Mouse (Mus musculus) lung, embryonic 15.5 days (tissue): ENCODE results near the gene Tyw1. TPM values are rescaled to one million over a fixed set of nuclear protein-coding genes. Genes with fewer than 3 reads are reported as not detected.
A peak's percentile ranks its signal among the peaks of the same experiment; 100 is the strongest.

Experiments
- ATAC-seq: fragments of 200-750 bp; cut with Nextera tagmentation; 2 replicates; pipeline ENCODE4 v1.8.0; 2017; ENCODE audit warnings: moderate number of reproducible peaks, borderline replicate concordance; ENCODE audit not compliant: low FRiP score, low TSS enrichment; ENCODE audit errors: extremely low read depth
- H3K27ac ChIP-seq: fragments of 300-500 bp; sonication (generic); 2 replicates; pipeline ENCODE4 v1.5.1; 2015; ENCODE audit warnings: moderate library complexity, mild to moderate bottlenecking, inconsistent platforms
- H3K27me3 ChIP-seq: fragments of 300-500 bp; sonication (generic); 2 replicates; pipeline ENCODE4 v1.6.1; 2015; ENCODE audit warnings: inconsistent platforms
- H3K36me3 ChIP-seq: fragments of 300-500 bp; sonication (generic); 2 replicates; pipeline ENCODE4 v1.6.1; 2015; ENCODE audit warnings: inconsistent platforms
- H3K4me1 ChIP-seq: fragments of 300-500 bp; sonication (generic); 2 replicates; pipeline ENCODE4 v1.6.1; 2015; ENCODE audit warnings: inconsistent platforms
- H3K4me2 ChIP-seq: fragments of 300-500 bp; sonication (generic); 2 replicates; pipeline ENCODE4 v1.6.1; 2015; ENCODE audit warnings: inconsistent platforms, mild to moderate bottlenecking, moderate library complexity
- H3K4me3 ChIP-seq: fragments of 300-500 bp; sonication (generic); 2 replicates; pipeline ENCODE4 v1.5.1; 2015; ENCODE audit warnings: mild to moderate bottlenecking, inconsistent platforms
- H3K9ac ChIP-seq: fragments of 300-500 bp; sonication (generic); 2 replicates; pipeline ENCODE4 v1.6.1; 2015; ENCODE audit warnings: inconsistent platforms
- H3K9me3 ChIP-seq: fragments of 300-500 bp; sonication (generic); 2 replicates; pipeline ENCODE4 v1.6.1; 2016; ENCODE audit warnings: inconsistent platforms
- WGBS: fragments of 180-500 bp; shearing (Covaris S2); methylation state at CpG from one replicate; pipeline ENCODE4 v1.1.7; 2015; 5-methylcytosine and 5-hydroxymethylcytosine counted together
- polyA plus RNA-seq: library from polyadenylated mRNA; unstranded; fragments of >200 nt; fragmentation: Nextera tagmentation; extraction: Ambion mirVana; gene quantifications from 2 replicates; pipeline ENCODE4 v1.2.1, GENCODE M21; 2015

Gene Tyw1
- polyA plus RNA-seq, result 24.7 and 25.9 TPM in 2 replicates

GRCm38 (mm10) chr5:130255017-130255720 lies at the start of gene Tyw1, which contains the start of gene Sbds:
Gene Tyw1, plus strand, starts transcription at chr5:130255619.
Gene Sbds, minus strand, starts transcription at chr5:130255530.
- H3K4me1 ChIP-seq, result peaks cover 22% of the 10 kb centered on the region
- no peaks in the 10 kb centered on the region for H3K9me3 ChIP-seq
- H3K9ac ChIP-seq, result peak within 1 kb of the TSS; percentile 70
- peaks cover 30% of the 10 kb centered on the region for H3K36me3 ChIP-seq
- H3K27ac ChIP-seq, result peak within 1 kb of the TSS; percentile 84
- H3K4me3 ChIP-seq, result peak within 1 kb of the TSS; percentile 74
- peak within 1 kb of the TSS; percentile 93 for H3K4me2 ChIP-seq
- no peaks in the 10 kb centered on the region for H3K27me3 ChIP-seq
- ATAC-seq, result peak; percentile 87
- under 1% methylated on average over 52 of the region's 52 CpGs for WGBS

- H3K36me3 ChIP-seq, result peaks cover 65% of the 10 kb centered on the region
- H3K4me1 ChIP-seq, result peaks cover 3% of the 10 kb centered on the region; the same call in 1 of the 2 replicates
- no peaks in the 10 kb centered on the region for H3K27me3 ChIP-seq
- H3K4me2 ChIP-seq, result no peak overlapping the region
- H3K4me3 ChIP-seq, result no peak overlapping the region
- H3K9me3 ChIP-seq, result no peaks in the 10 kb centered on the region
- ATAC-seq, result 0 out of 2 replicates have a peak, but pooled peaks have one; percentile 52
- WGBS, result 56% methylated on average over 4 of the region's 4 CpGs
- H3K9ac ChIP-seq, result no peak overlapping the region
- peak overlapping the region; percentile 41; the same call in 1 of the 2 replicates for H3K27ac ChIP-seq
Measured at GRCm38 (mm10) chr5:130207299-130207698, 48.1 kb upstream of the Tyw1 start.

DNA sequence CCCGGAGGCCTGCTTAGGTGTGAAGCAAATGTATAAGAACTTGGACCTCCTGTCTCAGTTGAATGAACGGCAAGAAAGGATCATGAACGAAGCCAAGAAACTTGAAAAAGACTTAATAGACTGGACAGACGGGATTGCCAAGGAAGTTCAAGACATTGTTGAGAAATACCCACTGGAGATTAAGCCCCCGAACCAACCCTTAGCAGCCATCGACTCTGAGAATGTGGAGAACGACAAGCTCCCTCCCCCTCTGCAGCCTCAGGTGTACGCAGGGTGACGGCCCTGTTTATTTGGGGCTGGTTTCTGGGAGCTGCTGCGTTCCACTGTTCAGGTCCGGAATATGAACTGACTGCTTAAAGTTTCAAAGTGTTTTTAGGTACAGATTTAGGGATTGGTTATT lies 42.5 kb upstream of the Tyw1 start:
- H3K27me3 ChIP-seq, result no peaks in the 10 kb centered on the region
- no peaks in the 10 kb centered on the region for H3K9me3 ChIP-seq
- ATAC-seq, result no peak
- no peak overlapping the region for H3K27ac ChIP-seq
- peaks cover 52% of the 10 kb centered on the region for H3K36me3 ChIP-seq
- WGBS, result 84% methylated on average over 11 of the region's 11 CpGs
- no peak overlapping the region for H3K4me2 ChIP-seq
- no peaks in the 10 kb centered on the region for H3K4me1 ChIP-seq
- no peak overlapping the region for H3K4me3 ChIP-seq
- H3K9ac ChIP-seq, result no peak overlapping the region

GRCm38 (mm10) chr5:130216781-130217180 lies 38.6 kb upstream of the Tyw1 start, which contains the start of gene Tmem248:
Gene Tmem248, plus strand, starts transcription at chr5:130217081.
- ATAC-seq, result no peak
- no peak within 1 kb of the TSS for H3K27ac ChIP-seq
- 76% methylated on average over 7 of the region's 7 CpGs for WGBS
- no peak within 1 kb of the TSS for H3K4me3 ChIP-seq
- no peaks in the 10 kb centered on the region for H3K9me3 ChIP-seq
- H3K36me3 ChIP-seq, result peaks cover 19% of the 10 kb centered on the region
- H3K4me1 ChIP-seq, result peaks cover 6% of the 10 kb centered on the region; the same call in 1 of the 2 replicates
- H3K9ac ChIP-seq, result no peak within 1 kb of the TSS
- H3K4me2 ChIP-seq, result no peak within 1 kb of the TSS
- no peaks in the 10 kb centered on the region for H3K27me3 ChIP-seq

DNA sequence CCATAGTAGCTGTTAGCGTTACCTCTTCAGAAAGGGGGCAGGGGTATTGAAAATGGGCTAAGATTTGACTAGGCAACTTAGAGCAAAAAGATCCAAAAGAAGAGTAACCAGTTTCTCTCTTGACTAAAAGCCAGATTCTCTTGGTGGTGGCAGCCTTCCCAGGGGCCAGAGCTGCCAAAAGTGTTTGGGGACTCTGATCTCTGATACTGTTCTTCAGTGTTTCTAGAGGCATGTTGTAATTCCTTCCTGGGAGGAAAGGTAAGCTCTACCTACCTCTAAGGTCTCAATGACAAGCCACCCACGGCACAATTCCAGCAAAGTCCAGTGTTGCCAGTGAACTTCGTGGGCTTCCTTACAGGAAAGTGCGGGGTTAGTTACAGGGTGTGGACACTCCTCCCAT lies 38.0 kb upstream of the Tyw1 start:
- Histone ChIP-seq H3K4me2 (no peak overlapping the region), H3K27ac (no peak overlapping the region), H3K4me1 (peaks cover 6% of the 10 kb centered on the region; the same call in 1 of the 2 replicates), H3K9ac (no peak overlapping the region), H3K27me3 (no peaks in the 10 kb centered on the region), H3K36me3 (peaks cover 13% of the 10 kb centered on the region), H3K9me3 (no peaks in the 10 kb centered on the region), H3K4me3 (no peak overlapping the region)
- ATAC-seq, result no peak
- WGBS, result 90% methylated on average over 4 of the region's 4 CpGs

- peaks cover 5% of the 10 kb centered on the region; the same call in 1 of the 2 replicates for H3K36me3 ChIP-seq
- H3K9me3 ChIP-seq, result no peaks in the 10 kb centered on the region
- H3K9ac ChIP-seq, result no peak overlapping the region
- no peak overlapping the region for H3K4me3 ChIP-seq
- H3K4me1 ChIP-seq, result peaks cover 11% of the 10 kb centered on the region
- no peak overlapping the region for H3K4me2 ChIP-seq
- no peak for ATAC-seq
- WGBS, result 84% methylated on average over 5 of the region's 5 CpGs
- H3K27me3 ChIP-seq, result no peaks in the 10 kb centered on the region
- no peak overlapping the region for H3K27ac ChIP-seq
Measured at GRCm38 (mm10) chr5:130218336-130218735, 37.1 kb upstream of the Tyw1 start.

DNA sequence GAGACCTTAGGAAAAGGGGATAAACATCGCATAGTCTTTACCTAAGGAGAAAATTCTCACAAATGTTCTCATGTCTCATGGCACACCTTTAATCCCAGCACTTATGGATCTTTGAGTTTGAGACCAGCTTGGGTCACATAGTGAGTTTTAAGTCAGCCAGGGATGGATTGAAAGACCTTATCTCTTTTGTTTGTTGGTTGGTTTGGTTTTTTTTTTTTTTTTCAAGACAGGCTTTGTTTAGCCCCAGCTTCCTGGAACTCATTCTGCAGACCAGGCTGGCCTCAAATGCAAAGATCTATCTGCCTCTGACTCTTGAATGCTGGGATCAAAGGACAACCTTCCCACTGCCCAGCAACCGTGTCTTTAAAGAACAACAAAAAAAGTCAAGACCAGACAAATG lies 34.1 kb upstream of the Tyw1 start:
- peaks cover 20% of the 10 kb centered on the region for H3K4me1 ChIP-seq
- peaks cover 3% of the 10 kb centered on the region; the same call in 1 of the 2 replicates for H3K36me3 ChIP-seq
- peak overlapping the region; percentile 72 for H3K4me2 ChIP-seq
- 42% methylated on average over 2 of the region's 2 CpGs for WGBS
- peak overlapping the region; percentile 87 for H3K4me3 ChIP-seq
- no peaks in the 10 kb centered on the region for H3K9me3 ChIP-seq
- no peaks in the 10 kb centered on the region for H3K27me3 ChIP-seq
- H3K27ac ChIP-seq, result 0 out of 2 replicates have a peak overlapping the region, but pooled peaks have one; percentile 57
- ATAC-seq, result no peak
- peak overlapping the region; percentile 83; the same call in 1 of the 2 replicates for H3K9ac ChIP-seq

- peak overlapping the region; percentile 57; the same call in 1 of the 2 replicates for H3K27ac ChIP-seq
- peak overlapping the region; percentile 87 for H3K4me3 ChIP-seq
- no peaks in the 10 kb centered on the region for H3K27me3 ChIP-seq
- peak overlapping the region; percentile 83 for H3K9ac ChIP-seq
- WGBS, result under 1% methylated on average over 10 of the region's 10 CpGs
- peak overlapping the region; percentile 72 for H3K4me2 ChIP-seq
- H3K4me1 ChIP-seq, result peaks cover 24% of the 10 kb centered on the region
- H3K9me3 ChIP-seq, result no peaks in the 10 kb centered on the region
- H3K36me3 ChIP-seq, result peaks cover 3% of the 10 kb centered on the region; the same call in 1 of the 2 replicates
- peak; percentile 40 for ATAC-seq
Measured at GRCm38 (mm10) chr5:130221760-130222145, 33.7 kb upstream of the Tyw1 start.

GRCm38 (mm10) chr5:130222146-130223004 lies 33.0 kb upstream of the Tyw1 start:
- Histone ChIP-seq H3K9ac (peak overlapping the region; percentile 83), H3K9me3 (no peaks in the 10 kb centered on the region), H3K36me3 (peaks cover 3% of the 10 kb centered on the region; the same call in 1 of the 2 replicates), H3K27me3 (no peaks in the 10 kb centered on the region), H3K4me3 (peak overlapping the region; percentile 87), H3K4me2 (peak overlapping the region; percentile 72), H3K4me1 (peaks cover 28% of the 10 kb centered on the region), H3K27ac (peak overlapping the region; percentile 80)
- peak; percentile 89 for ATAC-seq
- under 1% methylated on average over 86 of the region's 88 CpGs for WGBS

DNA sequence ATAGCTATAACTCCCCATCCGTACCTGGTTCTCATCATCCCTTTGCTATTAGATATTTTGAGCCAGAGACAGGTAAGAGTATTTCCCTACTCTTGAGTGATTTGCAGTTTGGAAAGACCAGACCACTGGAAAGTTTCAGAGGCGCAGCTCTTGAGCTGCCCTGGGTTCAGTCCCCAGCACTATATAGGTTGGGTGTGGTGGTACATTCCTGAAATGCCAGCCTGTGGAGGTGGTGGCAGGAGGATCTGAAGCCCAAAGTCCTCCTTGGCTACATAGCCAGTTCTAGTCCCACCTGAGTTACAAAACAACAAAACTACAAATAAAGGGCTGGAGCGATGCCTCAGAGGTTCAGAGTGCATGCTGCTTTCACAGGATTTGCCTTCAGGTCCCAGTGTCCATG lies 28.6 kb upstream of the Tyw1 start:
- WGBS, result 85% methylated on average over 3 of the region's 3 CpGs
- Histone ChIP-seq H3K9me3 (no peaks in the 10 kb centered on the region), H3K4me1 (peaks cover 39% of the 10 kb centered on the region), H3K4me3 (no peak overlapping the region), H3K27me3 (no peaks in the 10 kb centered on the region), H3K9ac (no peak overlapping the region), H3K27ac (no peak overlapping the region), H3K4me2 (no peak overlapping the region), H3K36me3 (peaks cover 23% of the 10 kb centered on the region)
- ATAC-seq, result no peak

DNA sequence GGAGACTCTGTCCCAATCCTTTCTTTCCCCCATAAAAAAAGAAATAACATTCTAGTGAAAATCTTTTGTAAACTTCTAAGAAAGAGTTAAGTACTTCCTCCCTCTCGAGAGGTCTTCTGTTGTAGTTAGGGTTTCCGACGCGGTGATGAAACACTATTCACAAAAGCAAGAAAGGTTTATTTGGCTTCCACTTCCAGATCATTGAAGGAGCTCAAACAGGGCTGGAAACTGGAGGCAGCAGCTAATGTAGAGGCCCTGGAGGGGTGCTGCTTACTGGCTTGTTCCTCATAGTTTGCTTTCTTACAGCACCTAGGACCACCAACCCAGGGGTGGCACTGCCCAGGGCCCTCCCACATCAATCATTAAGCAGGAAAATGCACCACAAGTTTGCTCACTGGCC lies 27.3 kb upstream of the Tyw1 start:
- peaks cover 36% of the 10 kb centered on the region for H3K4me1 ChIP-seq
- H3K36me3 ChIP-seq, result peaks cover 37% of the 10 kb centered on the region
- no peak for ATAC-seq
- H3K4me2 ChIP-seq, result no peak overlapping the region
- no peak overlapping the region for H3K4me3 ChIP-seq
- H3K27me3 ChIP-seq, result no peaks in the 10 kb centered on the region
- 41% methylated on average over 4 of the region's 4 CpGs for WGBS
- no peaks in the 10 kb centered on the region for H3K9me3 ChIP-seq
- no peak overlapping the region for H3K9ac ChIP-seq
- H3K27ac ChIP-seq, result peak overlapping the region; percentile 41
